Mouse (Mus musculus) heart, embryonic 14.5 days (tissue): ENCODE results near the gene Zfp462. TPM values are rescaled to one million over a fixed set of nuclear protein-coding genes. Genes with fewer than 3 reads are reported as not detected.

Source experiments
- ATAC-seq: fragments of 200-750 bp; cut with Nextera tagmentation; 2 replicates; pipeline ENCODE4 v1.8.0; 2017; ENCODE audit warnings: low read depth, moderate TSS enrichment; ENCODE audit not compliant: insufficient number of reproducible peaks, insufficient read depth, low FRiP score
- H3K27ac ChIP-seq, 2 experiments: fragments of 200-500 bp in 1 of 2; fragments of 300-500 bp in 1 of 2; sonication (generic) in 1 of 2; replicated peaks in 1 of 2; 2 replicates each; pipeline ENCODE4 v1.5.1; 2012 to 2014; ENCODE audit warnings: low read depth in 2 of 2, low read length in 2 of 2, control low read depth in 1 of 2, mild to moderate bottlenecking in 1 of 2, mixed read lengths in 1 of 2; ENCODE audit not compliant: control insufficient read depth in 1 of 2, insufficient read depth in 1 of 2
- H3K27me3 ChIP-seq: fragments of 300-500 bp; sonication (generic); 2 replicates; pipeline ENCODE4 v1.6.1; 2014; ENCODE audit warnings: mild to moderate bottlenecking, low read length, control low read depth; ENCODE audit not compliant: control insufficient read depth, insufficient read depth
- H3K36me3 ChIP-seq: fragments of 300-500 bp; sonication (generic); 2 replicates; pipeline ENCODE4 v1.6.1; 2014; ENCODE audit warnings: mild to moderate bottlenecking, control low read depth, low read length, mixed read lengths; ENCODE audit not compliant: control insufficient read depth, insufficient read depth
- H3K4me1 ChIP-seq, 2 experiments: fragments of 200-500 bp in 1 of 2; fragments of 300-500 bp in 1 of 2; sonication (generic) in 1 of 2; 2 replicates each; pipeline ENCODE4 v1.6.1; 2012 to 2014; ENCODE audit warnings: low read length in 2 of 2, control low read depth in 1 of 2, mixed read lengths in 1 of 2; ENCODE audit not compliant: control insufficient read depth in 2 of 2, insufficient read depth in 2 of 2
- H3K4me2 ChIP-seq: fragments of 300-500 bp; sonication (generic); 2 replicates; pipeline ENCODE4 v1.6.1; 2014; ENCODE audit warnings: mild to moderate bottlenecking, low read length
- H3K4me3 ChIP-seq, 2 experiments: fragments of 200-500 bp in 1 of 2; fragments of 300-500 bp in 1 of 2; sonication (generic) in 1 of 2; 2 replicates each; pipeline ENCODE4 v1.5.1; 2012 to 2014; ENCODE audit warnings: low read length in 2 of 2, mild to moderate bottlenecking in 2 of 2, control low read depth in 1 of 2, low read depth in 1 of 2, moderate library complexity in 1 of 2; ENCODE audit not compliant: control insufficient read depth in 1 of 2, insufficient read depth in 1 of 2
- H3K9ac ChIP-seq: fragments of 300-500 bp; sonication (generic); 2 replicates; pipeline ENCODE4 v1.6.1; 2014; ENCODE audit warnings: mild to moderate bottlenecking, low read length
- H3K9me3 ChIP-seq: fragments of 300-500 bp; sonication (generic); 2 replicates; pipeline ENCODE4 v1.6.1; 2016; ENCODE audit warnings: low read length, control low read depth; ENCODE audit not compliant: control insufficient read depth
- WGBS: fragments of 180-500 bp; shearing (Covaris S2); extraction: QIAGEN DNeasy Blood & Tissue Kit; methylation state at CpG from one replicate; pipeline ENCODE4 v1.1.7; 2014; 5-methylcytosine and 5-hydroxymethylcytosine counted together
- polyA plus RNA-seq: library from polyadenylated mRNA; unstranded; fragments of >200 nt; fragmentation: Nextera tagmentation; extraction: Ambion mirVana; gene quantifications from 2 replicates; pipeline ENCODE4 v1.2.1, GENCODE M21; 2014

Gene Zfp462
- polyA plus RNA-seq, 1 experiment from 2014 or later = 3.7 TPM

DNA sequence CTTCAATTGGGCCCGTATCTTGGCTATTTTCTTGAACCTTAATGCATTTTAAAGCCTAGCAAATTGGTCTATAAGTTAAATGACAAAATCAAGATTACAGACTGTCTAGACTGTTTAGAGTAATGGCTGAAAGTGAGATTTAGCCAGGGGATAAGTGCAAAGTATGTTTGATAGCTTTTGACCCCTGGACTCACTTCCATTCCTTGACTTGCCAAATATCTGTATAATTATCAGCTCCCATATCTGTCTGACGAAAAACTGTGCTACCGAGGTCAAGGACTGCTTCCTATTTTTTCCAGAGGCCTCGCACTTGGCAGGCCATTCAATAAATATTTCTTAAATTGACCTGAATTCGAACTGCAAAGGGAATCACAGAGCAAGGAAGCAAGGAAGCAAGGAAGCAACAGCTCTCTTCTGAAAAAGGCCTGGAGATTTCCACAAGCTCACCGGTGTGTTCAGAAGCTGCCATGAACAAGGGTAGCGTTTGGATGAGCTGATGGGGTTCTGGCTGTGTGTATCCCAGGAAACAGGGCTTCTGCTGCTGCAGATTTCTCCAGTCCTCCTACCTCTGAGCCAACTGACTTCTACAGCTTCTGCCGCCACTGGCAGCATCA lies 87.6 kb downstream of the Zfp462 start:
- no peaks in the 10 kb centered on the region for H3K9me3 ChIP-seq
- ATAC-seq = no peak
- no peak overlapping the region for H3K4me3 ChIP-seq
- no peak overlapping the region for H3K4me2 ChIP-seq
- no peaks in the 10 kb centered on the region for H3K27me3 ChIP-seq
- H3K36me3 ChIP-seq = peaks cover 13% of the 10 kb centered on the region; the same call in 1 of the 2 replicates
- H3K4me1 ChIP-seq = peaks cover 8 to 14% of the 10 kb centered on the region in 2 experiments; a peak in 3 of 4 replicates
- no peak overlapping the region for H3K27ac ChIP-seq
- H3K9ac ChIP-seq = no peak overlapping the region
- WGBS = 50% methylated on average over 8 of the region's 8 CpGs

DNA sequence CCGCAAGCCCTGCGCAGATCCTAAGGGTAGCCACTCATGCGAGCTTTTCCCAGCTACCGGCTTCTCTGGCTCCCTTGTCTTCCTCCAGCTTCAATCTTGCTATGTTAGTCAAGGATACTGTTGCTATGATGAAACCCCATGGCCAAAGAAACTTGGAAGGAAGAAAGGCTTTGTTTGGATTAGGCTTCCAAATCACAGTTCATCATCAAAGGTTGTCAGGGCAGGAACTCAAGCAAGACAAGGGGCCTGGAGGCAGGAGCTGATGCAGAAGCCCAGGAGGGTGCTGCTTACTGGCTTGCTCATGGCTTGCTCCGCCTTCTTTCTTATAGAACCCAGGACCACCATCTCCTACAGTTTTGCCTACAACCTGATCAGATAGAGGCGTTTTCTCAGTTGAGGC lies 88.6 kb downstream of the Zfp462 start:
- H3K27ac ChIP-seq = no peak overlapping the region; a peak in 1 of 4 replicates
- H3K4me2 ChIP-seq = no peak overlapping the region
- H3K27me3 ChIP-seq = no peaks in the 10 kb centered on the region
- peaks cover 9% of the 10 kb centered on the region; the same call in 1 of the 2 replicates for H3K36me3 ChIP-seq
- WGBS = 88% methylated on average over 6 of the region's 6 CpGs
- no peak overlapping the region for H3K9ac ChIP-seq
- H3K9me3 ChIP-seq = no peaks in the 10 kb centered on the region
- peaks cover 5 to 12% of the 10 kb centered on the region in 2 experiments; a peak in 3 of 4 replicates for H3K4me1 ChIP-seq
- no peak for ATAC-seq
- no peak overlapping the region for H3K4me3 ChIP-seq

DNA sequence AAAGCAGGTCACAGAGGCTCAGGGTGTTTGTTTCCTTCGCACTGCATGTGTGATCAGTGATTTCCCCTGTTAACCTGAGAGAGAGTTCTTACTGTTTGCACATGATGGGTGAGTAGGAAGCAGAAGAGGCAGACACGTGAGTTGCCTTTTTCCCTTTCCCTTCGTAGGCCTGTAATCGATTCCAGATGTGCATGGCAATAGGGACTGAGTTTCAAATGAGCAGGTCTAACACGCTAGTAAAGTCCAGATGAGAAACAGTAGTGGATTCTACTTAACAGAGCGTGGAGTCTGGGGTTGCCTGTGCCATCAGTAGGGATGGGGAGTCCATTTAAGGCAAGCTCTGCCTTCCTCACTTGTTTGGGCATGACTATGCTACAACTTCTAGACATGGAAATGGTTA lies 93.3 kb downstream of the Zfp462 start:
- Histone ChIP-seq H3K9ac (no peak overlapping the region), H3K4me1 (no peaks in the 10 kb centered on the region), H3K4me2 (no peak overlapping the region), H3K36me3 (peaks cover 9% of the 10 kb centered on the region; the same call in 1 of the 2 replicates), H3K9me3 (no peaks in the 10 kb centered on the region), H3K27me3 (no peaks in the 10 kb centered on the region), H3K27ac (no peak overlapping the region), H3K4me3 (no peak overlapping the region)
- no peak for ATAC-seq
- WGBS = 82% methylated on average over 6 of the region's 6 CpGs

DNA sequence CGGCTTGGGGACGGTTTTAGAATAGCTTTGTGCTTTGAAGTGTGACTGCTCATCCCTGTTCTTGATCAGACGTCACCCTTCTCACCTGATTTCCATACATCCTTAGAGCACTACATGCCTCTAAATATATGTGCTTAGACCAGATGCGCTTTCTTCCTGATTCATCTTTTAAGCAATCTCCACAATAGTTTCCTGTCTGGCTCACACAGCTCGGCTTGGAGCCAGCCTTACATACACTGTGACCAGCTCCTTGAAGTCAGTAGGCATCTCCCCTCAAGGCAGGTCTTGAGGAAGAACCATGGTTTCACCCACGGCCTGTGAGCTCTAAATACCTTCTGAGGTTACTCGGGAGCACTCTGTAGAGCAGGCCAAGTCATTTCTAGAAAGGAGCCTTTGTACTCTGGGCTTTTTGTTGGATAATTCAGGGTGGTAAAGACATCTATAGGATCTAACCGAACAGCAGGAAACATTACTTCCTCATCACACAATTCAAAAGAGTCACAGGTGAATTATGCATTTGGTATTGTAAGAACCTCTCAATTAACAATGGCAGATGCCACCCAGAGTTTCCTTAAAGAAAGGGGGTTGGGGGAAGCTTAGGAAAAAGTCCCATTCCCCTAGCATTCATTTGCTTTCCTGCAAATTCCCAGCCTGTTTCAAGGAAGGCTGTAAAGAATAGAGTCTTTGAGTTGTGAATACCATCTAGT lies 95.6 kb downstream of the Zfp462 start:
- no peak overlapping the region for H3K4me2 ChIP-seq
- no peak overlapping the region for H3K9ac ChIP-seq
- ATAC-seq = no peak
- no peaks in the 10 kb centered on the region; the same call in 1 of the 2 replicates for H3K36me3 ChIP-seq
- H3K4me3 ChIP-seq = no peak overlapping the region
- H3K27ac ChIP-seq = no peak overlapping the region
- H3K27me3 ChIP-seq = no peaks in the 10 kb centered on the region
- WGBS = 72% methylated on average over 8 of the region's 8 CpGs
- H3K9me3 ChIP-seq = no peaks in the 10 kb centered on the region
- H3K4me1 ChIP-seq = no peaks in the 10 kb centered on the region

DNA sequence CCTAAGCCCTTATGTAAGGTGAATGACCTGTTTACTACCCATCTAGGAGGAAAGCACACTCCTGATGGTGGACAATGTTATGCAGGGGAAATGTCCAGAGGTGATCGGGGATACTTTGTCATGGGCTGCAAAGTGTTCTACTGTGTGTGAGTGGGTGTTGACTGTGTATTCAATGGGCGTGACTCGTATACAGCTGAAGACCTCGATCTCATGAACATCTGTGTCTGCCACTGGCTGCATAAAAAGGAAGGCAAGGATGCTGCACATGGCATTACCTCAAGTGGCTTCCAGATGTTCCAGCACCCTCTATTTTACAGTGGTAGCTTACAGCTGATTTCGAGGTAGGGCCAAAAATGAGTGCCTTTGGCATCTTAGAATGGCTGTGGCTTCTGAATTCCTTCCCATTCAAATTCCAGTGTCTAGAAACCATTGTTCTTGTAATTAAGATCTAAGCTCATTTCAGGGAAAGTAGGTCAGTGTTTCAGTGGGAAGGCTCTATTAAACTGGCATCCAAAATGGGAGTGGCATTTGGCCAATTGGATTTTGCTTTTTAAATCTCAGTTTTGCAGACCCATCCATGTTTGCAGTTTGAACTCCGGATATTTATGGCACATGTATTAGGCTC lies 96.4 kb downstream of the Zfp462 start:
- Histone ChIP-seq H3K27ac (0 out of 4 replicates have a peak overlapping the region, but pooled peaks of 1 of the 2 experiments have one; percentile 46), H3K27me3 (no peaks in the 10 kb centered on the region), H3K4me2 (no peak overlapping the region), H3K9ac (no peak overlapping the region), H3K4me3 (no peak overlapping the region), H3K4me1 (no peaks in the 10 kb centered on the region), H3K9me3 (no peaks in the 10 kb centered on the region), H3K36me3 (no peaks in the 10 kb centered on the region; the same call in 1 of the 2 replicates)
- WGBS = 93% methylated on average over 6 of the region's 6 CpGs
- ATAC-seq = no peak

DNA sequence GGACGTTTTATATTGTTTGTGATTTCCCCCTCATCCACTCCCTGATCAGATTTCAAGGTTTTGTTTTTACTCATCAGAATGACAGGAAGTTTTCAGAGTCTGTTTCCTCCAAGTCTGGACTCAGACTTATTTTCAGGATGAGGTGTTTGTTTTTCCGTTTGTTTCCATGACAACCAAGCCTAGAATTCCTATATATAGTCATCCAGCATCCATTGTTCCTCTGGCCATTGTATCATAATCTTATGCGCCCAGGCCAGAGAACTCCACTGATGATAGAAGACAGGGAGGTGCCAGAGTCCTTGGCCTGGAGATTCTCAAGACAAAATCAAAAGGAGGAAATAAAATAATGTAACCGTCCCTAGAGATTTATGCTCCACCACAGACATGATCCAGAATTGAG lies 97.7 kb downstream of the Zfp462 start:
- Histone ChIP-seq H3K4me1 (no peaks in the 10 kb centered on the region), H3K36me3 (no peaks in the 10 kb centered on the region; the same call in 1 of the 2 replicates), H3K27me3 (no peaks in the 10 kb centered on the region), H3K9me3 (no peaks in the 10 kb centered on the region), H3K27ac (peak overlapping the region; percentile 41 to 46; a peak in 3 of 4 replicates), H3K4me3 (no peak overlapping the region), H3K9ac (no peak overlapping the region), H3K4me2 (no peak overlapping the region)
- 0 out of 2 replicates have a peak, but pooled peaks have one; percentile 43 for ATAC-seq
- 55% methylated on average over 4 of the region's 4 CpGs for WGBS

DNA sequence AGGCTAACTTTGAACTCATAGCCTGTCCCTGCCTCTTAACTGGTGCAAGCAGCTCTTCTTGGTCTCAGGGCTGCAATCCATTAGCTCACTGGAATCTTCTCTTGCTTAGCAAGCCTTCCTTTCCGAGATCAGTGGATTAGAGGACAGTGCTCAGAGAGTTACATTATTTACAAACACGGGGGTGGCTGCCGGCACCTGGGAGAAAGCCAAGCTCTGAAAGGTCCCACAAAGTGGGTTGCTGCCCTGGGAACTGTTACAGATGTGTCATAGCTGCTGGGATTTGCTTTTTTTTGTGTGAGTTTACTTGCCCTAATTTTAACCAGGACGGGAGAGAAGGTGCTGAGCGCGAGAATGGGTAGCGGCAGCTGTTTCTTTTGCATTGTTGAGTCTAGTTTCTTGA lies 102.4 kb downstream of the Zfp462 start:
- Histone ChIP-seq H3K4me3 (no peak overlapping the region), H3K9me3 (no peaks in the 10 kb centered on the region), H3K27me3 (no peaks in the 10 kb centered on the region), H3K36me3 (peaks cover 25% of the 10 kb centered on the region), H3K4me2 (no peak overlapping the region), H3K9ac (no peak overlapping the region), H3K4me1 (no peaks in the 10 kb centered on the region), H3K27ac (no peak overlapping the region)
- 81% methylated on average over 7 of the region's 7 CpGs for WGBS
- no peak for ATAC-seq
